Mouse (Mus musculus) 3134 (cell line): ENCODE data around the gene Enpp3.
"Not testable (repeated sequence)": the region's sequence is repeated elsewhere in the genome, so short reads cannot be mapped to it uniquely, and the experiment has no call there.

Source experiments
- DNase-seq: peaks from one replicate; pipeline ENCODE4 v3.0.0-alpha.2; 2011; ENCODE audit warnings: low spot score; ENCODE audit not compliant: insufficient read length; ENCODE audit errors: extremely low read depth

The Enpp3 gene

DNA sequence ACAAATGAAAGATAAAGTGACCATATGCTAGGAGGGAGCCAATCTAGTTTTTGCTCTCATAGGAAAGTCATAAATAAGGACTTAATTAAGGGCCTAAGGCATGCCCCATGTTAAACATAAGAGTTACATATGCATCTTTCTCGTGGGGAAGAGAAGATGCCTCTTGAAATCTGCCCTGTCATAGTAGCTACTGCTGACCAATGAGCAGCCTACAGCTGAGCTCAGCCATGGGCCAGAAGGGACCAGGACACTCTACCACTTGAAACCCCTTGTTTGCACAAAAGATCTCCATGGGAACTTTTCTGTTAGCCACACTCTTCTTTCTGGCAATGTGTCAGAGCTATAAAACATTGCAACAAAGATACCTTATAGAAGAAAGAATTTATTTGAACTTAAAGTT lies 19.4 kb downstream of the Enpp3 start:
- DNase-seq: no peak

DNA sequence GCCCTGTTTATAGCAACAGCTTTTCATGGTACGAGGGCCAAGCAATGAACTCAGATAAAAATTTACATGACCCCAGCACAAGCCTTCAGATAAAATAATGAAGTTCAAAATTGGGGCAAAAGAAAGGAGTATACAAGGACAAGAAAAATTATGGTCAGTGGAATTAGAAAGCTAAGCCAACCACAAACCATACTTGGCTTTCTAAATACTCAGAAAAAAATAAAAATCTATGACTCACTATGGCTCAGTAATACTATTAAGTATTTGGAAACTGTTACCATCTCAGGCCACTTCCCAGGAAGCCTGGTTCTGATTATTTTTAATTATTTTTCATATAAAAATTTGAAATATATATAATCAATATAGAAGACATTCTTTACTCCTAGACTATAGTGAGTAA lies 19.8 kb downstream of the Enpp3 start:
- peak; percentile 5 for DNase-seq

DNA sequence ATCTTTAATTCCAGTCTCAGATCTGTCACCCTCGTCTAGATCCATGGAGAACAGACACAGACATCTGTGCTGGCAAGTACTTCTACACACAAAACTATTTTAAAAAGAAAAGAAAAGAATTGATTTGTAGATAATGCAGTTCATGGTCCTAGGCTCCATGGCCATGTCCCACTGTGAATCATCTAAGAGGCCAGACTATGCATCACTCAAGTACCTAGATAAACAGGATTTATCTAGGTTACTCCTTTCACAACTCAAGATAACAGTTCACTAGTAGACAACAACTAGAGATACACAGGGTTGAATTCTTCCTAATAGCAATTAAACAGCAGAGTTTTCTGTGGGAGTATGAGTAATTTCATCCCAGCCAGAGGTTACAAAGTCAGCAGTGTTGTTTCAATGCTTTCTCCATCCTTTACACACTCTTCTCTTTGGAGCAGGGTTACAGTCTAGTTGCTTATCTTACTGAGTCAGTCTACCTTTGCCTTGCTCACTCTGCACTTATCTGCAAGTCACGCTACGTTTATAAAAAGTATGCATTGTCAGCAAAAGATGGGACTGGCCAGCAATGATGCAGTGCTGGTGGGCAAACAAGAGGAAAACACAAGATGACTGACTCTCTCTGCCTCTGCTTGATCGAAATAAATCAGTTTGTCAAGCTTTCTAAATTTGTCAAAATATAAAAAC lies 20.5 kb downstream of the Enpp3 start:
- no peak for DNase-seq

DNA sequence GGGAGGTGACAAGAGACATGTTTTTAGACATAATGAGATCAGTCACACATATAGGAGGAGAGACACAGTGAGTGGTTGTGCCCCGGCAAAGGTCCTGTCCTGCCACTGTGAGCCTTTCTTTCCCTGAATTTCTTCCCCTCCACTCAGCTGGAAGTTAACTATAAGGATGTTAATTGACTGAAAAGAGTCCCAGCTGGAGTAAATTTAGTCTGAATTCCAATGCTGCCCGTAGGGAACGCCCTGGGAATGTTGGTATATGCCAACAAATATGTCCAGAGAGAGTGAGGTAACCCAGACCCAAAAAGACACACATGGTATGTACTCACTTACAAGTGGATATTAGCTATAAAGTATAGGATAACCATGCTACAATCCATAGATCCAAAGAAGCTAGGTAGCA lies 23.1 kb downstream of the Enpp3 start:
- DNase-seq: no peak

DNA sequence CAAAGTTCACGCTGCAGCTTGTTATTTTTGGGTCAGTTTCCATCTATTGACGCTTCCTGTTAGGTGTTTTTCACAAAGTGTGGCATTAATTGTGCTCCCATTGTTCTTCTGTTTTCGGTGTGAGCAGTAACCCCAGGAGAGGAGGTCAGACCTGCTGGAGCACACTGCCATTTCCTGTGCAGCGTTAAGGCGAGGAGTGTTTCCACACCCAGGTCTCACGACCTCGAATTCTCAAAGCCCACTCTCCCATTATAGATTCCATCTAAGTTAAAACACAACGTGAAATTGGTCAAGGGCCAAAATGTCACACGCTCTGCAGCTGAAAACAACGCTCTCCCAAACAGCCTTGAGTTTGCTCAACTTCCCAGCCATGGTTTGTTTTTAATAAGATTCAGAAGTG lies 32.0 kb downstream of the Enpp3 start:
- no peak for DNase-seq

DNA sequence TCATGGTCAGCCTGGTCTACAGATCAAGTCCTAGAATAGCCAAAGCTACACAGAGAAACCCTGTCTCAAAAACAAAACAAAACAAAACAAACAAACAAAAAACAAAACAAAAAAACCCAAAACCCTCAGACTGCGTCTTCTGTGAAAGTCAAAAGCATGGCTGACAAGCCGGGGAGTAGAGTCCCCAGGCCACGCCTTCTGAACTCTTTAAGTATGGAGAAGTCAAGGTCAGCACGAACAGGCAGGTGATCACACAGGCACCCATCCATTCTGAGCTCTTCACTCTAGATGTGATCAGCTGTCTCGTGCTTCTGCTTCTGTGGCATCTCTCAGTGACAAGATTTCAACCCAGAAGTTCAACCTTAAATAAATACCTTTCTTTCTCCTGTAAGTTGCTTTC lies 35.9 kb downstream of the Enpp3 start:
- no peak for DNase-seq

DNA sequence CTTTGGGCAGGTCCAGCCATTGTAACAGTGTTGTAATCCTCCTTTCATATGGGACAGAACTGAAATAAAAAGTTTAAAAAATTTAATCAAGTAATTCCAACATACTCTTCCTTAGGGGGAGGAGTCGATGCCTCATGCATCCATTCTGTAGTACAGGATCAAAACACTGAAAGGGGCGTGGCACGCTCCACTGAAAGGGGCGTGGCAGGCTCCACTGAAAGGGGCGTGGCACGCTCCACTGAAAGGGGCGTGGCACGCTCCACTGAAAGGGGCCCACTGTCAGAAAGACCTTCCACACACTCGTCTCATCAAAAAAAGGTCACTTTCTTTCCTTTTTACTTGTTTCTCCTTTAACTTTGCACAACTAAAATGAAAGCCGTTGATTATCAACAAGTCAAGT lies 36.7 kb downstream of the Enpp3 start:
- DNase-seq: no peak

DNA sequence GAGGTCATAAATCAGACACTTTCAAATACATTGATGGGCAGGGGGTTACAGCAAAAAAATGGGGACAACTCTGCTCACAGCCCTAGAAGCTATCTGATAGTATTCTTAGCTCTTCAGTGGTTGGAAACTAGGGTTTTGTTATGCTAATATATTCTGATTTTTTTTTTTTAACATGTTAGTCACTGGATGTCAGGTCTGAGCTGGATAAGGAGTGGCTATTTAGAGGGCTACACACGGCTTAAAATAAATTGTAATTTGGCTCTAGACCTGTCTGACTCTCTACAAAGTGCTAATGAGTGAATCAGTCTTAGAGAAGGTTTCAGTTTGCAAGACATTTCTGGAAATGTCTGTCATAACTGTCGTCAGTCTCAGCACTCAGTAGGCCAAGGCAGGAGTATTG lies 37.5 kb downstream of the Enpp3 start:
- DNase-seq: no peak

DNA sequence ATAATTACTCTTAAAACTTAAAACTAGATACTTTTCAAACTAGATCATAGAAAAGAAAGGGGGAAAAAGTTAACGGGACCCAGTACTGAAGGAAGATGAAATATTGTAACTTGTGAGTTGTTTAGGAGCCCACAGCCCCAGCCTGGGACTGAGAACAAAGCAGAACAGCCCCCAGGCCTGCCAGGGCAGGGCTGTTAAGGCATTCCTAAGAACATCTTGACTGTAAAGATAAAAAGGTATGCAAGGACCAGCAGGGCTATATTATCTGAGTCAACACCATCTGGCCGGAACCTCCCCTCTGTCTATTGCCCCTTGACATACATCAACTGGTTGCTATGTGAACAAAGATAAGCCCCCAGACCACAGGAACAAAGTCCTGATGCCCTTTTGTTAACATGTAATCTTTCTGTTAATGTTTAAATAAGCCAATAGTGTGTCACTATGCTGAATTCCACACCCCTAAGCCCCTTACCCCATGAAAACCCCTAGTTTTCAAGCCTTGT lies 39.8 kb downstream of the Enpp3 start:
- DNase-seq: not testable (repeated sequence)

DNA sequence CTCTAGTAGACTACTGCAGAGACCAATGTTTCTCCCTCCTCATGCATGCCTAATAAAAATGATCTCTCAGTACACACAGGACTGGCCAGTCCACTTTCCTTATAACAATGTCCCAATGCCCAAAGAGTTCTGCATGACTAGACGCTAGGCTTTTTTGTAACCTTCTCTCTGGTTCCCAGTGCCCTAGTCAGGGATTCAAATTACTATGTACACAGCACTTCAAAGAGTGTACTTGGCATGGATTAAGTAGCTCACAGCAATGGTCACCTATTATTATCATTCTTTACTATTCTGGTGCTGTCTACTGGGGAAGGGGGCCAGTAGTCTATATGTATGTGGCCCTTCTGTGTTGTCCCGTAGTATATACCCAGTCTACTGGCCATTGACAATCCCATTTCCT lies 40.8 kb downstream of the Enpp3 start:
- DNase-seq: no peak

DNA sequence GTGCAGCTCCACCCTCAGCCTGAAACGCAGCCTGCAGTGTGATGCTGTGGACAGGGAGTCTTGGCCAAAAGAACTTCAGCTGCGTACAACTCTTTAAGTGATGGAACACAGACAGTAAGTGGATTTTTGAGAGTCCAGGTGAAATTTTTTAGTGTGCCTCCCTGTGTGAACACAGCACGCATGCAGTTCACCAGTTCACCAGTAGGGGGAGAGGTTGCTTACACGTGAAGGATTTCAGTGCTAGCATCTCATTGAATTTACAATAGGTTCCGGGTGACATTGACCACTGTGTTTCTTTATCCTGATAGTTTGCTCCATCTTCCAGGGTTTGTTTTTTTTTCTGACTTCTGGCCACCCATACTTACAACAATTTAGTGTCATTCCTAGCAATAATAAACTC lies 45.4 kb downstream of the Enpp3 start:
- DNase-seq: no peak

DNA sequence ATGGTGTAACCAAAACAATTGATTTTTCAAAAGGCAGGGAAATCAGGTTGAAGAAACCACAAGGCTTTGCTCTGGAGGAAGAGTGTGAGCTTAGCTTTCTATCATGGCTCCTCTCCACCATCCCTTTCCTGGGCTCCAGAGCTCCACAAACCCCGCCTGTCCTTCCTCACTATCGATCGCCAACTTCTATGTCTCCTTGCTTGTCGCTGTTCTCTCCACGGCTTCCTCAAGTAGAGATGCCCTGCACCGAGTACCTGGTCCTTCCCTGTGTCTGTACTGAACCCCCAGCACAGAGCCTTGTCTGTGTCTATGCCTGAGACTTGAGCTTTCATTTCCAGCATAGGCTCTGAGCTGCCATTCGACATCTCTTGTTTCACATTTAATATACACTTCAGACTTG lies 49.9 kb downstream of the Enpp3 start:
- DNase-seq: no peak

DNA sequence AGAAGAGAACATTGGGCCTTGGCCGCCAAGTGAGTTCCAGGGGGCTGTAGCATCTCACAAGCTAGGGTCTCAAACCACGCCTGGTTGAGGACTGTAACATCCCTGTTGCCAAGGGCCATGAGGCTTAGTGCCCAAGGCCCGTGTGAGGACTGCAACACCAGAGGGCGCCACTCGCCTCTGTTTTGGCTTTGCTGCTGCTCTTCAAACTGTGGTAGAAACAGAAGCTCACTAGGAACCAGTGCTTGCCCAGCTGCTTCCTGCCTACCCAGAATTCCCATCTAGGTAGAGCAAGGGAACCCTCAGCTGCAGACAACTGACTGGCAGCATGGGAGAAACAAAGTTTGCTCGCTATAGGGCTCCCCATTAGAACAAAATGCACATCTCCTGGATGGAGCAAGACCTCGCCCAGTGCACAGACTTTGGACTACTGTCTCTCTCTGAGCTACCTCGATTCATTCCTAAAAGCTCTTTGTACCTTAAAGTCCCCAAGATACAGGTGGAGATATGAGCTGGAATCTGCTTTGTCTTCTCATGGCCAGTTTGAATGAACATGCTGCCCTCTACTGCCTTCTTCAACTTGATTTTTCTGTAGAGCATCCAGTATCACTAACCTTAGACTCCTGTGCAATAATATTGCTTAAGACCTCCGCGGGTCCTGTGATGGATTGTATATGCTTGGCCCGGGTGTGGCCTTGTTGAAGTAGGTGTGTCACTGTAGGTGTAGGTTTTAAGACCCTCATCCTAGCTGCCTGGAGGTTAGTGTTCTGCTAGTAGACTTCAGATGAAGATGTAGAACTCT lies 52.7 kb downstream of the Enpp3 start:
- DNase-seq: peak; percentile 6

DNA sequence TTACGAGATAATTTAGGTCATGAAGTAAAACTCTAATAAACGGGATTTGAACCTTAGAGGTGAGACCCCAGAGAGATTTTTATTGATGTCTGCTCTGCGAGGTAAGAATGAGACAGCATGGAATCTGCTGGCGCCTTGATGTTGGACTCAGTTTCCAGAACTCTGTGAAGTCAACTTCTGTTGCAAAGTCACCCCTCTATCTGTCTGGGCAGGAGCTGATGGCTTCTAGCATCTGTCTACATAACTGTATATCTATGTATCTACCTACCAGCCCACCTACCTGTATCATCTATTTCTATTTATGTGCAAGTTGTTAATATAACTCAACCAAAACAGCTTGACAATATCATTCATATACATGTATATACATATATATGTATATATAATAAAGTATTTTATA lies 57.3 kb downstream of the Enpp3 start:
- DNase-seq: no peak

DNA sequence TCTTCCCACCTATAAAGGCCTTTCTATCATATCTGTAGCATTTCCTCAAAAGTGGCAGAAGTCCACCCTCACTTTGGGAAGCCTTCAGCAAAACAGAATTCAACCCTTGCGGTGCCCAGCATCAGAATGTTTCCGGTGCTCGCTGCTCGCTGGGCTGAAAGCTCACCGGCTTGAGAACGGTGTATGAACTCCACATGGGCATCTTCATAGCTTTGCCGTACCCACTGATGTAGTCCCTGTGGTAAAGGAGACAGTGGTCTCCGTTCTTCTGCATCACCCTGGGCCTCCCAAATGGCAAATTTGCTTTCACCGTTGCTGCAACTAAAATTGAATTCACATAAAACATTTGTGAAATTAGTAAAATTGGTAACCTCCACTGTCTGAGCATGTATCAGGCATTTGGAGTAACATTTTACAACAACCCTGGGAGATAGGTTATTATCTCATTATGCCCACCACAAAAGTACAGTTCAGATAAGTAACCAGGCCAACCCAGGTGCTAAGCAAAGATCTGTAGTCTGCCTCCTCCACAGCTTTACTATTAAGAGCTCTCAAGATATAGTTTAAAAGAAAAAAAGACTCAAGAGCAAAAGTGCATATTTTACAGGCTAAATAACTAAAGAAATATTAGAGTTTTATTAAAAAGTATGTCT lies 57.9 kb downstream of the Enpp3 start:
- no peak for DNase-seq

DNA sequence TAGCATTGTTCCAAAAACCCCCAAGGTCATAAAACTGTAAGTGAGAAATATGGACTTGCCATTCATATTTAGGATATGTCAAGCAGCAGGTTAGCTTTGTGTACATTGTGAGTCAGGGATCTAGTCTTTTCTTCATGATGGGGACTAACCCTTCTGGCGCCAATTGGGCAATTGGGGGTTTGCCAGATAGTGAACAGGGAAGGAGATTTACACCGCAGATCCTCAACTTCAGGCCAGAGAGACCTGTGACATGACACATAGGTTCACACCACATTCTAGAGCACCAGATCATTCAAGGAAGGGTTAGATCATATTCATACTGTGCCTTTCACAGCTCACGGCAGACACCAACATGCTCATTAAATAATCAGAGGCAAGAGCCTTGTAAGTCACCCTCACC lies 58.7 kb downstream of the Enpp3 start:
- DNase-seq: no peak

DNA sequence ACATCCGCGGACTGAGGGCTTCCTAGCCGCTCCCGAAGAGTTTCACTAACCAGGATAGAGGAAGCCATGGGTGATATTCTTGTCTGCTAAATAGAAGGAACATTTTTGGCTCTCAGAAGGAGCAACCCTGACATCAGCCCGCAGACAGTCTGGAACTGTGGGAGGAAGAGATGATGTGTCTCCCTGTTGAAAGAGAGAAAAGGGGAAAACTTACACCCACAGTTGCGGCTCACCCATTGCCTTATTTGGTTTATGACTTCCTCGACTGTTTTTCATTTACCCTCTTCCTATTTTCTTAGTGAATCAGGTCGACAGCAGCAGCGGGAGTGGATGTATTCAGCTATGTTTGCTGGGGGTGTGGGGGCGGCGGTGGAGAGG lies 64.0 kb downstream of the Enpp3 start:
- no peak for DNase-seq

DNA sequence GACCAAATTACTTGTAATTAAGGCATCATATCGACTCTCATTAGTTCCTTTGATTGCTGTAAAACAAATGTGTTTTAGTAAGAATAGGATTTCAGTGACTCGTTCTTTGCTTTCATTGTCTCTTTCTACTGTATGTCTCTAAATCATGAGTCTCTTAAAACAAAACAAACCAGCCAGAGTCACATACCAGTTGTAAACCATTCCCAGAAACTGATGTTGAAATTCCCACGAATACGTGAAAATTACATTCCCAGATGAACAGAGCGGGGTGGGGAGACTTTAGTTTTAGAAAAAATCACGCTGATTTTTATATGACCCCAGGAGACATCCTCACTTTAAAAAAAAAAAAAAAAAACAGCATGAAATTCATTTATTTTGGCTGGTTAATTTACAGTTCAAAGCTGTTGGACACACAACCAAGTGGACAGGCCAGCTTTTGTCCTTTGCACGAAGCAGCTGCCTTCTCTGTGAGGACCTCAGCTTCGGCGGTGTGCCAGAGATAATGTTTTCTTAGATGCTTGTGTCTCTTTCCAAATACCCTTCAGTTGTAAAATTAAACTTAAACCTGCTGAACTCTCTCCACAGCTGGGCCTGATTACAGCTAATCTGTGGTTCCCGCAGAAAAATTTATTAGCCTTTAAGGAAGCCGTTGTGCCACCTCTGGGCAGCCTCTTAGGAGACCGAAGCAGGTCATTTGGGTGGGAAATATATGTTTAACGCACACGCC lies 64.5 kb downstream of the Enpp3 start:
- no peak for DNase-seq

DNA sequence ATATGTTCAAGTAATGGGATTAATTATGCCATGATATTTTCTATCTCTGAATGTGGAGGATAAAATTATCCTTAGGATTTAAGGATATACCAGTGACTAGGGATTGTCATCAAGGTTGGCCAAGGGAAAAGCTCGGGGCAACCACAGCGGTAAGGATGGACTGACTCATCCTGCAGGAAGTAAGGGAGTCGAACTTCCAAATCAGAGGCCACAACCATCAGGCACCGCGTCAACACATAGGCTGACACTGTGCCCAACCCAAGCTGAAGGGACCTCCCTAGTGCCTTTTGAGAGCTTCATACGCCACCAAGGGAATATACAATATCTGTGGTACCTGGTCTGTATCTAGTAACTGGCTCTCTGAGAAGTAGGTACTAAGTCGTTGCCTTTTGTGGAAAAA lies 73.1 kb downstream of the Enpp3 start:
- DNase-seq: no peak

DNA sequence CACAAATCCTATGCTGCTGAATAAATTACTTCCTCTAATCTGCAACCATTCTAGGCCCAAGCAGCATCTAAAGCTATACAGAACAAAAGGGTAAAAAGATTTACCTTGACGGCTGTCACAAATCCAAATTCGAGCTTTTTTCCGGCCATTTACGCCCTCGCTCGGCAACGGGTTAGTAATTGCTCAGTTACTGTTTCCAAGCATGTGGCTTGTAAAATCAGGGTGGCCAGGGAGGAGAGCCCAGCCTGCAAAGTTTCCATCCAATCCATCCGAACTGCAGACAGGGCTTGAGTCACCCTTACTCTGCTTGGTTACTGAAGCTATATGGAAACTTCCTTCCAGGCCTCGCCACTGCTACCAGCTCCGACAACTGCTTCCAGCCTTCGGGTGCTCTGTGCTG lies 74.9 kb downstream of the Enpp3 start:
- DNase-seq: no peak

DNA sequence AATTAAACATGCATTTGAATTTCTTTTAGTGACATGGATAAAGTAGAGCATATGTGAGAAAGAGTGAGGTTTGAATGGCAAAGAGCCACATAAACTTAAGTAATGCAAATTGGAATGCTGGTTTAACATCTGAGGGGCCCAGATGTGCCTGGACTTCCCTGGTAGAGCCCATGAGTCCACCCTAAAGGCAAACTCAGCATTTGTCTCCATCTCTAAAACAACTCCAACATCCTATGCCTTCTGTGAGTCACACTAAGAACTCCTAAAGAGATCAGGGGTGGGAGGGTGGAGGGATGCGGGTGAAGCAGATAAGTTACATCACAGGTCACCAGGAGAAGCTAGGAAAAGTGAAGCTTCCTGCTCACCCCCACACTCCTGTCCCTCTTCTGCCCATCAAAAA lies 76.6 kb downstream of the Enpp3 start:
- no peak for DNase-seq
